Comparison of ENCODE assay signal across 19 mouse cellular contexts in the genomic region with DNA sequence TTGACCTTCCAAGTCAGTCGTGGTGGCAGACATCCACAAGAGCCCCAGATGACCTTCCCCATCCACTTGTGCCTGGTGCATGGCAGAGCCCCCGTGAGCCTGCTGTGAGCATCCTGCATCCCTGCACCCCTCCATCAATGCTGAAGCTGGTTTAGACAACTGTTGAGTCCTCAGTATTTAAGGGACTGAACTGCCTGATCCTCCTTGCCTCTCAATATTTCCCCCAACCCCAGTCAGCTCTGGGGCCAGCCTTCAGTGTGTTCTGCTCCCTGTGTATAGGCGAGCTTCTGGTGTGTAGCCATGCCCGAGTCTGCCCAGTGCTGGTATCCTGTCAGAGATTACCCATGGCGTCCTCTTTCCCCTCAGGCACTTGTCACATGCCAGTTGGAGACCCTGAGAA.
"Had no signal": no experiment of that assay in that cellular context is flagged by ENCODE, and none has a peak within 500 bp of the region (broad histone marks: within the 10 kb centered on the region; RNA-seq: fewer than 3 reads in every experiment).

No protein-coding gene starts in this region.

- DNase-seq: kidney, postnatal 25 days; layer of hippocampus, adult 9-11 months; liver, embryonic 13.5 days; lung, adult 2 months; lung, postnatal 14 days; lung, postnatal 4 days; midbrain, embryonic 14.5 days; right cerebral cortex, adult 18-20 months; right cerebral cortex, postnatal 14 days; right cerebral cortex, postnatal 4 days; thymus, adult 2 months; thymus, postnatal 14 days; thymus, postnatal 4 days had no signal

- H3K27ac ChIP-seq: kidney, postnatal 0 days; layer of hippocampus, adult 2 months; liver, embryonic 13.5 days; neural tube, embryonic 12.5 days; neural tube, embryonic 15.5 days; stomach, postnatal 0 days had no signal

- H3K4me3 ChIP-seq: layer of hippocampus, adult 2 months; liver, embryonic 13.5 days; neural tube, embryonic 12.5 days; neural tube, embryonic 15.5 days had no signal

- H3K9me3 ChIP-seq: liver, embryonic 13.5 days; neural tube, embryonic 12.5 days; neural tube, embryonic 15.5 days had no signal

- H3K4me2 ChIP-seq: liver, embryonic 13.5 days; midbrain, embryonic 11.5 days; neural tube, embryonic 12.5 days; neural tube, embryonic 15.5 days had no signal

- H3K36me3 ChIP-seq: liver, embryonic 13.5 days; neural tube, embryonic 12.5 days; neural tube, embryonic 15.5 days had no signal

- H3K9ac ChIP-seq: liver, embryonic 13.5 days; neural tube, embryonic 12.5 days; neural tube, embryonic 15.5 days had no signal

- H3K4me1 ChIP-seq: liver, embryonic 13.5 days; neural tube, embryonic 12.5 days had no signal

- H3K27me3 ChIP-seq: liver, embryonic 13.5 days; neural tube, embryonic 12.5 days; neural tube, embryonic 15.5 days had no signal
